8 mouse cellular contexts compared by ENCODE assay signal in the genomic region with DNA sequence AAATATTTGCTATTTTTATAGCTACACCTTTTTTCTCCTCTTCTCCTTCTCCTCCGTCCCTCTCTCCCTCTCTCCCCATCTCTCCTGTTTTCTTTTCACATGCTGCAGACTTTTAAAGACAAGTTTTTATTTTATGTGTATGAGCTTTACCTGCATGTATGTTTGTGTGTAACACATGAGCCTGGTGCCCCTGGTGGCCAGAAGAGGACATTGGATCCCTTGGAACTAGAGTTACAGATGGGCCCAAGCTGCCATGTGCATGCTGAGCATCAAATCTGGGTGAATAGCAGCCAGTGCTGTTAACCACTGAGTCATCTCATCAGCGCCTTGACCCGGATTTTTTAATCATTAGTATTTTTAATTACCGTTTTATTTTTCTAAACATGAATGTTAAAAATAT. TPM values are rescaled to one million over a fixed set of nuclear protein-coding genes. Genes with fewer than 3 reads are reported as not detected.
DNase-seq lines count a peak whose midpoint lies in the region; ATAC-seq and TF ChIP-seq lines count a peak whose summit lies in the region.
"Had no signal": no experiment of that assay in that cellular context is flagged by ENCODE, and none has a peak within 500 bp of the region (broad histone marks: within the 10 kb centered on the region; RNA-seq: fewer than 3 reads in every experiment).

No protein-coding gene starts in this region.

- no peak overlapping the region for H3K9ac ChIP-seq in forebrain, embryonic 15.5 days (replicated peaks)

- ATAC-seq in forebrain, embryonic 15.5 days (replicated peaks): no peak

- H3K4me3 ChIP-seq in E14TG2a.4 (replicated peaks; ENCODE audit: low read length): no peak overlapping the region
- H3K4me3 ChIP-seq in forebrain, embryonic 15.5 days: no peak overlapping the region
- H3K4me3 ChIP-seq: erythroblast, embryonic 14.5 days had no signal

- H3K9me3 ChIP-seq in E14TG2a.4 (ENCODE audit: low read length): no peaks in the 10 kb centered on the region
- H3K9me3 ChIP-seq in forebrain, embryonic 15.5 days: no peaks in the 10 kb centered on the region

- H3K27ac ChIP-seq in forebrain, embryonic 15.5 days (replicated peaks): no peak overlapping the region

- 73% methylated on average over 4 of the region's 4 CpGs for WGBS in forebrain, embryonic 15.5 days

- peak; percentile 35 for DNase-seq in kidney, postnatal 10 days
- DNase-seq in kidney, adult 11 months: no peak
- peak; percentile 2 for DNase-seq in adipocyte (ENCODE audit: low spot score)
- peak; percentile 47 for DNase-seq in lung, postnatal 36 days
- no peak for DNase-seq in MN1 (ENCODE audit: low spot score)

- H3K27me3 ChIP-seq in E14TG2a.4 (ENCODE audit: insufficient read depth, low read length): peaks cover 2% of the 10 kb centered on the region; the same call in 1 of the 2 replicates
- no peaks in the 10 kb centered on the region for H3K27me3 ChIP-seq in forebrain, embryonic 15.5 days

- H3K36me3 ChIP-seq in E14TG2a.4 (ENCODE audit: insufficient read depth, low read length): no peaks in the 10 kb centered on the region
- no peaks in the 10 kb centered on the region for H3K36me3 ChIP-seq in forebrain, embryonic 15.5 days

- H3K4me1 ChIP-seq in E14TG2a.4 (replicated peaks; ENCODE audit: low read depth, low read length): peaks cover 16% of the 10 kb centered on the region
- H3K4me1 ChIP-seq in forebrain, embryonic 15.5 days: no peaks in the 10 kb centered on the region

- TF ChIP-seq CTCF in E14TG2a.4 (conservative IDR thresholded peaks at IDR 0.05; ENCODE audit: low read length): peak; percentile 37

- H3K4me2 ChIP-seq in forebrain, embryonic 15.5 days (replicated peaks): no peak overlapping the region

RNA-seq across cellular contexts. Expression of a gene that starts 42.9 kb away (rescaled TPM):
- 0.95 and 1.4 TPM in 2 replicates for polyA plus RNA-seq in forebrain, embryonic 15.5 days (2015; fragmentation: Nextera tagmentation; extraction: Ambion mirVana)
- polyA plus RNA-seq: erythroblast, embryonic 14.5 days had no signal

Comparison
In these comparisons a context has a peak if more than half of its experiments do, and no peak if none do; other contexts are left out.
1. DNase-seq: peak in kidney, postnatal 10 days (single experiment), adipocyte (single experiment) and lung, postnatal 36 days (single experiment); none in kidney, adult 11 months (single experiment) and MN1 (single experiment).